In the genomic region with DNA sequence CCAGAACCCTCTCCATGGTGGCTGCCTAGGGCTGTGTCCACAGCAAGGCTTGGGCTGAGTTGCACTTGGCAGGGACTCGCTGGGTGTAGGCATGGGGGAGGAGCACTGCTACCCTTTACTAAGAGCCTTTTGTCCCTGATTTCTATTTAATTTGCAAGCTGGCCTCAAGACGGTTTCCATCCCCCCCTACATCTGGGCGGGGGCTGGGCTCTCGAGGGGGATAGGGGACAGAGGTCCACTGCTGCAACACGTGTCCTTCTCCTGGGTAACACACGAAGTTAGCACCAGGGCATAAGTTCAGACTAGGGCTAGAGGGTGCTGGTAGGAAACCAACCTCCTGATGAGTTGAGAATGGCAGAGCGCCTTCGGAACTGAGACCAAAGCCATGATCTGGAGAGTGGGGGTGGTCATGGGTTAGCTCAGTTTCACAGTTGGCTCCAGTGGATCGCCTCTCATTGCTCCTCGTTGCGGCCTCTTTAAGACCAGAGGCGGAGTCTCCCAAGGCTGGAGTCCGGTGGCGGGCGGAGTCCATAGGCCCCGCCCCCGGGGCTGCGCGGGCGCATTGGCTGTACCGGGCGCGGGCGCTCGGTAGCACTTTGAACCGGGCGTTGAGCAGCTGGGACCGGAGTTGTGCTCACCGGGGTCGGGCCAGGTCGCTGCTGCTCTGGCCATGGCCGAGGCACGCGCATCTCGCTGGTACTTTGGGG, we compare ENCODE assay signal across 8 mouse cellular contexts. TPM values are rescaled to one million over a fixed set of nuclear protein-coding genes. Genes with fewer than 3 reads are reported as not detected.
DNase-seq lines count a peak whose midpoint lies in the region; ATAC-seq and TF ChIP-seq lines count a peak whose summit lies in the region.

A gene (plus strand): TSS at position 524 of the 707 bp plus-strand sequence.

- H3K27me3 ChIP-seq in forebrain, embryonic 13.5 days = no peaks in the 10 kb centered on the region
- no peaks in the 10 kb centered on the region for H3K27me3 ChIP-seq in heart, postnatal 0 days (ENCODE audit: control insufficient read depth, insufficient read depth, low read length)
- no peaks in the 10 kb centered on the region for H3K27me3 ChIP-seq in liver, embryonic 14.5 days (ENCODE audit: control insufficient read depth, insufficient read depth, low read length)
- no peaks in the 10 kb centered on the region for H3K27me3 ChIP-seq in neural tube, embryonic 11.5 days (ENCODE audit: control insufficient read depth, insufficient read depth, low read length)
- no peaks in the 10 kb centered on the region for H3K27me3 ChIP-seq in stomach, embryonic 16.5 days (ENCODE audit: control insufficient read depth, insufficient read depth, low read length)

- H3K27ac ChIP-seq in forebrain, embryonic 13.5 days = peak within 1 kb of the TSS; percentile 76
- peak within 1 kb of the TSS; percentile 81 for H3K27ac ChIP-seq in heart, postnatal 0 days (ENCODE audit: low read depth)
- H3K27ac ChIP-seq in liver, embryonic 14.5 days = peak within 1 kb of the TSS; percentile 70
- H3K27ac ChIP-seq in neural tube, embryonic 11.5 days (ENCODE audit: low read depth, low read length) = peak within 1 kb of the TSS; percentile 67
- peak within 1 kb of the TSS; percentile 89 for H3K27ac ChIP-seq in stomach, embryonic 16.5 days (ENCODE audit: low read length)

- peak within 1 kb of the TSS; percentile 92 for H3K9ac ChIP-seq in forebrain, embryonic 13.5 days
- peak within 1 kb of the TSS; percentile 73 for H3K9ac ChIP-seq in heart, postnatal 0 days (replicated peaks; ENCODE audit: low read depth, low read length)
- H3K9ac ChIP-seq in liver, embryonic 14.5 days (replicated peaks) = peak within 1 kb of the TSS; percentile 77
- peak within 1 kb of the TSS; percentile 81 for H3K9ac ChIP-seq in neural tube, embryonic 11.5 days (ENCODE audit: low read length)
- H3K9ac ChIP-seq in stomach, embryonic 16.5 days (ENCODE audit: low read length) = peak within 1 kb of the TSS; percentile 88

- no peak for TF ChIP-seq CTCF in heart, postnatal 0 days (IDR thresholded peaks at IDR 0.05; ENCODE audit: low read depth)
- no peak for TF ChIP-seq CTCF in liver, embryonic 14.5 days (IDR thresholded peaks at IDR 0.05; ENCODE audit: low read depth)

- peaks cover 51% of the 10 kb centered on the region for H3K36me3 ChIP-seq in forebrain, embryonic 13.5 days (ENCODE audit: poor library complexity, severe bottlenecking)
- peaks cover 49% of the 10 kb centered on the region for H3K36me3 ChIP-seq in heart, postnatal 0 days (replicated peaks; ENCODE audit: control insufficient read depth, insufficient read depth, low read length)
- H3K36me3 ChIP-seq in liver, embryonic 14.5 days (replicated peaks; ENCODE audit: control insufficient read depth, insufficient read depth, low read depth) = peaks cover 31% of the 10 kb centered on the region
- H3K36me3 ChIP-seq in neural tube, embryonic 11.5 days (ENCODE audit: control insufficient read depth, insufficient read depth, low read length) = peaks cover 17% of the 10 kb centered on the region
- peaks cover 19% of the 10 kb centered on the region for H3K36me3 ChIP-seq in stomach, embryonic 16.5 days (ENCODE audit: control insufficient read depth, insufficient read depth, low read length)

- peak within 1 kb of the TSS; percentile 96 for H3K4me3 ChIP-seq in forebrain, embryonic 13.5 days
- peak within 1 kb of the TSS; percentile 95 for H3K4me3 ChIP-seq in heart, postnatal 0 days (ENCODE audit: low read depth, low read length)
- H3K4me3 ChIP-seq in liver, embryonic 14.5 days (ENCODE audit: insufficient read depth in 1 of 2, low read depth in 2 of 2, low read length in 2 of 2) = peak within 1 kb of the TSS; percentile 80 to 89
- peak within 1 kb of the TSS; percentile 88 for H3K4me3 ChIP-seq in neural tube, embryonic 11.5 days (ENCODE audit: low read depth, low read length)
- peak within 1 kb of the TSS; percentile 96 for H3K4me3 ChIP-seq in stomach, embryonic 16.5 days (replicated peaks; ENCODE audit: low read length)

- peak; percentile 78; the same call in 1 of the 2 replicates for ATAC-seq in cerebellum, adult (ENCODE audit: insufficient number of reproducible peaks, low FRiP score, low TSS enrichment)
- ATAC-seq in forebrain, embryonic 13.5 days = peak; percentile 87
- peak; percentile 85 for ATAC-seq in heart, postnatal 0 days (ENCODE audit: insufficient read depth, low read depth)
- ATAC-seq in liver, embryonic 14.5 days (ENCODE audit: insufficient read depth) = peak; percentile 86
- ATAC-seq in neural tube, embryonic 11.5 days (ENCODE audit: insufficient read depth, low FRiP score, low TSS enrichment) = peak; percentile 78
- peak; percentile 91 for ATAC-seq in stomach, embryonic 16.5 days (ENCODE audit: insufficient read depth, low FRiP score)

- H3K4me1 ChIP-seq in forebrain, embryonic 13.5 days = peaks cover 40% of the 10 kb centered on the region
- H3K4me1 ChIP-seq in heart, postnatal 0 days (ENCODE audit: control insufficient read depth, insufficient read depth) = peaks cover 19% of the 10 kb centered on the region
- H3K4me1 ChIP-seq in liver, embryonic 14.5 days (replicated peaks; ENCODE audit: control insufficient read depth in 2 of 2, insufficient read depth in 2 of 2, low read length in 1 of 2) = peaks cover 17 to 26% of the 10 kb centered on the region in 2 experiments
- peaks cover 15% of the 10 kb centered on the region for H3K4me1 ChIP-seq in neural tube, embryonic 11.5 days (ENCODE audit: control insufficient read depth, insufficient read depth, low read length)
- H3K4me1 ChIP-seq in stomach, embryonic 16.5 days (ENCODE audit: control insufficient read depth, insufficient read depth, low read length) = peaks cover 27% of the 10 kb centered on the region

- no peaks in the 10 kb centered on the region for H3K9me3 ChIP-seq in forebrain, embryonic 13.5 days (replicated peaks)
- no peaks in the 10 kb centered on the region for H3K9me3 ChIP-seq in heart, postnatal 0 days (replicated peaks; ENCODE audit: control insufficient read depth, low read length)
- H3K9me3 ChIP-seq in liver, embryonic 14.5 days (ENCODE audit: control insufficient read depth, low read length) = no peaks in the 10 kb centered on the region
- no peaks in the 10 kb centered on the region for H3K9me3 ChIP-seq in neural tube, embryonic 11.5 days (ENCODE audit: control insufficient read depth, low read length)
- no peaks in the 10 kb centered on the region for H3K9me3 ChIP-seq in stomach, embryonic 16.5 days (replicated peaks; ENCODE audit: control insufficient read depth, low read length)

- TF ChIP-seq EP300 in heart, postnatal 0 days (IDR thresholded peaks at IDR 0.05; ENCODE audit: low read depth) = no peak
- no peak for TF ChIP-seq EP300 in liver, embryonic 14.5 days (IDR thresholded peaks at IDR 0.05; ENCODE audit: low read depth)

- DNase-seq in ES-CJ7 (ENCODE audit: low read depth, low spot score) = peak; percentile 88
- peak; percentile 92 for DNase-seq in heart, postnatal 0 days (ENCODE audit: low spot score)
- DNase-seq in kidney, postnatal 36 days = peak; percentile 94 to 97
- peak; percentile 74 to 77 (median 75) for DNase-seq in liver, embryonic 14.5 days (ENCODE audit: low read depth in 3 of 3, low spot score in 3 of 3)
- DNase-seq in neural tube, embryonic 11.5 days (ENCODE audit: low spot score) = peak; percentile 92

- WGBS in forebrain, embryonic 13.5 days = under 1% methylated on average over 32 of the region's 35 CpGs
- under 1% methylated on average over 35 of the region's 35 CpGs for WGBS in heart, postnatal 0 days
- WGBS in liver, embryonic 14.5 days (ENCODE audit: insufficient replicate concordance) = under 1% methylated on average over 35 of the region's 35 CpGs
- WGBS in neural tube, embryonic 11.5 days = under 1% methylated on average over 35 of the region's 35 CpGs
- under 1% methylated on average over 35 of the region's 35 CpGs for WGBS in stomach, embryonic 16.5 days

- peak within 1 kb of the TSS; percentile 81 for H3K4me2 ChIP-seq in forebrain, embryonic 13.5 days
- peak within 1 kb of the TSS; percentile 97 for H3K4me2 ChIP-seq in heart, postnatal 0 days (ENCODE audit: low read depth, low read length)
- H3K4me2 ChIP-seq in liver, embryonic 14.5 days (ENCODE audit: low read depth) = peak within 1 kb of the TSS; percentile 90
- H3K4me2 ChIP-seq in neural tube, embryonic 11.5 days (ENCODE audit: low read depth) = peak within 1 kb of the TSS; percentile 97
- H3K4me2 ChIP-seq in stomach, embryonic 16.5 days (ENCODE audit: low read depth, low read length) = peak within 1 kb of the TSS; percentile 89

RNA-seq across cellular contexts. Expression of the gene that starts here (rescaled TPM):
- 31.1 and 41.9 TPM in 2 replicates for polyA plus RNA-seq in forebrain, embryonic 13.5 days (2015; fragmentation: Nextera tagmentation; extraction: Ambion mirVana)
- total RNA-seq in heart, postnatal 0 days (2014; rRNA removed; ENCODE audit: low replicate concordance) = 66.8 and 74.3 TPM in 2 replicates
- 30.3 and 33.8 TPM in 2 replicates for polyA plus RNA-seq in heart, postnatal 0 days (2015; fragmentation: Nextera tagmentation; extraction: Ambion mirVana)
- 31.5 and 37.4 TPM in 2 replicates for polyA plus RNA-seq in liver, embryonic 14.5 days (2012; rRNA removed)
- 35.1 and 38.2 TPM in 2 replicates for polyA plus RNA-seq in liver, embryonic 14.5 days (2014; fragmentation: Nextera tagmentation; extraction: Ambion mirVana)
- polyA plus RNA-seq in neural tube, embryonic 11.5 days (2014; fragmentation: Nextera tagmentation; extraction: Ambion mirVana) = 41.4 and 49.5 TPM in 2 replicates
- polyA plus RNA-seq in stomach, embryonic 16.5 days (2015; fragmentation: Nextera tagmentation; extraction: Ambion mirVana) = 73.9 and 75.8 TPM in 2 replicates

Comparison
In these comparisons a context has a peak if more than half of its experiments do, and no peak if none do; other contexts are left out.
1. Peak in every context shown above with its lines: DNase-seq, ATAC-seq, H3K4me3 ChIP-seq and H3K27ac ChIP-seq.